Mouse (Mus musculus): ENCODE measurements around the gene Pts. TPM values are rescaled to one million over a fixed set of nuclear protein-coding genes. Genes with fewer than 3 reads are reported as not detected.

Pts gene
- 145 TPM for polyA plus RNA-seq (2017; shearing (Covaris generic))

GRCm38 (mm10) chr9:50528293-50528892 lies at the start of gene Pts:
Gene Pts, minus strand, starts transcription at chr9:50528724.

GRCm38 (mm10) chr9:50561145-50561917 lies 32.8 kb upstream of the Pts start, which contains the start of gene Tex12:
Gene Tex12, minus strand, starts transcription at chr9:50561325.

DNA sequence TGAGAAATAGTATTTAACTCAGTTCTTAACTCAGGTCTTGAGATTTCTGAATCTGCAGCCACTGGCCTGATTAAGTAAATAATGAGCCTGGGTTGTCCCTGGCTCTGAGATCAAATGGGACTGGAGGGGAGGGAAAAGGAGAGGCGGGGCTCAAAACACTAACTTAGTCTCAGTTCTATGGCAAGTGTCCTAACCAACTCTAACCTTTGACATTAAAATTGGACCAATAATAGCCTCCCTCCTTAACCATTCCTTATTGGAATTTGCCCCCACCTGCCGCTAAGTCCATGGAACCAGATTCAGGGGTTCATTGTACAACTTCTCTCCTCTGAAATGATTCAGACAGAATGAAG lies 26.5 kb upstream of the Pts start, which contains the start of gene Bco2:
TSS of gene Bco2 (minus strand) at position 88 of the 353 bp plus-strand sequence.

DNA sequence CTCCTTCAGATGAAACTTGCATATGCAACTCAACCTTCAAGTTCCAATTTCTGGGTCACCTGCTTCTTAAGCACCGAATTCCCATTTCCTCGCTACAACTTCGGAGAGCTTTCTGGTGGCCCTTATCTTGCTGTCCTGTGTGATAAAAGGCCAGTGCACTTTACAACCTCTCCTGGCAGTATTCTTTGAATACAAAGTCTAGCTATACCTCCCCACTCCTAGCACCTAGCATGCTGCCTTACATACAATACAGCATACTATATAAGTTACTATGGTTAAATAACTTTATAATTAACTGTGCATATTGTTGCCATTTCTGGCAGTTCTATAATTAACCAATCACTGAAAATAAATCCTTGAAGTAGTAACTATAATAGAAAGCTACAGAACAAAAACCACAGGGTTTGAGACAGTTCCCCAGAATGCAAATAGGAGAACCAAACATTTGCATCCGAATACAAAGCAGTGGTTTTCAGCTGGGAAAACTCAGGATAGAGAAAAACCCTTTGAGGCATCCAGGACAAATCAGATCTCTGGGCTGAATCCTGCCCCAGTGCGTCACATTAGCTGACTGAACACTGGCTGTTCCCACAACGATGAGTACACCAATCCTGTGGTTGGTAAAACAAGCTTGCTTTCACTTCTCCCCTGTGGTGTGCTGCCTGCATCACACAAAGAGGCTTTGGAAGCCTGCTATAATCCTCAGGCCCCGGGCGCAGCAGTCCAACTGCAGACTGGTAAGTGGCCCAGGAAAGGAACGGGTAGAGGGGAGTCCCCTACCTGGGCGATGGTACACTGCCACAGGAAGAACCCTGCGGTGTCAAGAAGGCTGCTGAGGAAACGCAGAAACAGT lies 25.9 kb upstream of the Pts start, which contains the start of gene Il18:
TSS of gene Il18 (plus strand) at position 587 of the 853 bp plus-strand sequence.

DNA sequence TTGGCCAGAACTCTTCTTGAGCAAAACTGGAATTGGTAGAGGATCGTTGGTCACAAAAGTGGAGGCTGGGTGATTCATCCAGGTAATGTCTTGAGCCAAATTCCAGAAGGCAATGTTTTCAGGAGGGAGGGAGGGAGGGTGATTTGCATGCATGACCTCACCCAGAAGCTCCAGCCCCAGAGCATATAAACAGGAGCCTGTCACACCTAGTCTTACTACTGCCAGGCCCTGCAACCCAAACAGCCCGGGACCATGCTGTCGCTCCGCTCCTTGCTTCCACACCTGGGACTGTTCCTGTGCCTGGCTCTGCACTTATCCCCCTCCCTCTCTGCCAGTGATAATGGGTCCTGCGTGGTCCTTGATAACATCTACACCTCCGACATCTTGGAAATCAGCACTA lies 34.2 kb downstream of the Pts start, which contains the start of gene Plet1:
TSS of gene Plet1 (plus strand) at position 215 of the 400 bp plus-strand sequence.

Other genes starting within 250 kb of the Pts start
- gene Rpl10-ps3, start 183.8 kb downstream of the Pts start, polyA plus RNA-seq (2017; shearing (Covaris generic)), result 769 TPM
- not detected for gene Plet1, start 34.2 kb downstream of the Pts start, polyA plus RNA-seq (2017; shearing (Covaris generic))
- gene Il18, start 26.1 kb upstream of the Pts start, polyA plus RNA-seq (2017; shearing (Covaris generic)), result 5.3 TPM
- gene Bco2, start 26.5 kb upstream of the Pts start, polyA plus RNA-seq (2017; shearing (Covaris generic)), result 0.94 TPM
- not detected for gene Tex12, start 32.6 kb upstream of the Pts start, polyA plus RNA-seq (2017; shearing (Covaris generic))
- gene Sdhd, start 75.1 kb upstream of the Pts start, polyA plus RNA-seq (2017; shearing (Covaris generic)), result 171 TPM
- 109 TPM for gene Timm8b, start 75.2 kb upstream of the Pts start, polyA plus RNA-seq (2017; shearing (Covaris generic))
- 0.77 TPM for gene Pih1d2, start 88.6 kb upstream of the Pts start, polyA plus RNA-seq (2017; shearing (Covaris generic))
- 20.5 TPM for gene Nkapd1, start 88.7 kb upstream of the Pts start, polyA plus RNA-seq (2017; shearing (Covaris generic))
- gene Dlat, start 131.1 kb upstream of the Pts start, polyA plus RNA-seq (2017; shearing (Covaris generic)), result 36.3 TPM
- gene Dixdc1, start 210.8 kb upstream of the Pts start, polyA plus RNA-seq (2017; shearing (Covaris generic)), result 0.34 TPM
- gene 2310030G06Rik, start 217.8 kb upstream of the Pts start, polyA plus RNA-seq (2017; shearing (Covaris generic)), result not detected
- gene Cryab, start 222.6 kb upstream of the Pts start, polyA plus RNA-seq (2017; shearing (Covaris generic)), result not detected
- gene Hspb2, start 223.6 kb upstream of the Pts start, polyA plus RNA-seq (2017; shearing (Covaris generic)), result not detected
- gene Fdxacb1, start 239.5 kb upstream of the Pts start, polyA plus RNA-seq (2017; shearing (Covaris generic)), result 10.1 TPM
- gene Alg9, start 246.3 kb upstream of the Pts start, polyA plus RNA-seq (2017; shearing (Covaris generic)), result 10.9 TPM
- gene 1110032A03Rik, start 246.8 kb upstream of the Pts start, polyA plus RNA-seq (2017; shearing (Covaris generic)), result 14.7 TPM

All from activated CD4-positive, CD25-positive, alpha-beta regulatory T cell, adult 9 weeks (primary cell).